Mouse (Mus musculus) heart, postnatal 14 days (tissue): ENCODE measurements around the gene Olfr170. TPM values are rescaled to one million over a fixed set of nuclear protein-coding genes. Genes with fewer than 3 reads are reported as not detected.
"Not testable (repeated sequence)": the region's sequence is repeated elsewhere in the genome, so short reads cannot be mapped to it uniquely, and the experiment has no call there.

Source experiments
- DNase-seq, 2 experiments: peaks; one replicate each; pipeline ENCODE4 v3.0.0; 2021 to 2022
- intact Hi-C: fragments of 180-260 bp; cut with DNase I; formaldehyde crosslinking; loops from one replicate; pipeline ENCODE4 v1.15.1; 2025
- long read RNA-seq, 2 experiments: library from polyadenylated mRNA; stranded (forward); transcript quantifications; one replicate each; pipeline ENCODE4 v2.0.0; 2021
- total RNA-seq, 2 experiments: library from RNA; stranded (reverse); gene quantifications; 2 replicates each; pipeline ENCODE4 v1.2.3; 2021

Olfr170 gene
- not detected for total RNA-seq
- long read RNA-seq, experiment 1, result 0 reads
- long read RNA-seq, experiment 2, result 0 reads

DNA sequence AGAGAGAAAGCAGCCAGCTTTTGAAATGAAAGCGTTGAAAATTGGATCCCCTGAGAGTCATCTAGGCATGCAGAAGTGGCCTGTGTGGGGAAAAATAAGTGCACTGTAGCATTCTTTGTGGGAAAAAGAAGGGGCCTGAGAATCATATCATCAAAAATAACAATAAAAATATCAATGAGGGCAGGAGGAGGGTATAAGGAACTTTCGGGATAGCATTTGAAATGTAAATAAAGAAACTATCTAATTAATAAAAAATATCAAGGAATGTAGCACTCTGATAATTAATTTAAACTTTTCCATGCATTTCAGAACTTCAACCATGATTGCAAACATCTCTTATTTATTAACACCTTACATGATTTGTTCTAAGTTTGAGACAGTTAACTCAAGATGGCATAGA lies at the start of gene Olfr170:
TSS of gene Olfr170 (minus strand) at position 101 of the 400 bp plus-strand sequence.
- DNase-seq, intact Hi-C loops: not testable (repeated sequence)

DNA sequence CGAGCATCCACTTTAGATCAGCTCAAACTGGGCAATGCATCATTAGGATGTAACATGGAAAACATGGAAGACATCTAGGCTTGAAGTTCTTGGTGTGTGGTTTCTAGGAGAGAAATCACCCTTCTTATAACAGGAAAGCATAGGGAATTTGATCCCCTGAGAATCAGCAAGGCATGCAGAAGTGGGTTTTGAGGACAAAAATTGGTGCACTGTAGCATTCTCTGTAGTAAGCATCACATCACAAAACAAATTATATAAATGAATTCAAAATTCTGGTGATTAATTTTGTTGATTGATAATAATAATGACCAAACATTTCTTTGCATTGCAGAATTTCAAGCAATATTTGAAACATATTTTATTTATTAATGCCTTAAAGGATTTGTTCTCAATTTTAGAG lies 18.1 kb upstream of the Olfr170 start, which contains the start of gene Olfr171:
TSS of gene Olfr171 (minus strand) at position 101 of the 400 bp plus-strand sequence.
- no peak for DNase-seq
- intact Hi-C loops, result no loop called here

DNA sequence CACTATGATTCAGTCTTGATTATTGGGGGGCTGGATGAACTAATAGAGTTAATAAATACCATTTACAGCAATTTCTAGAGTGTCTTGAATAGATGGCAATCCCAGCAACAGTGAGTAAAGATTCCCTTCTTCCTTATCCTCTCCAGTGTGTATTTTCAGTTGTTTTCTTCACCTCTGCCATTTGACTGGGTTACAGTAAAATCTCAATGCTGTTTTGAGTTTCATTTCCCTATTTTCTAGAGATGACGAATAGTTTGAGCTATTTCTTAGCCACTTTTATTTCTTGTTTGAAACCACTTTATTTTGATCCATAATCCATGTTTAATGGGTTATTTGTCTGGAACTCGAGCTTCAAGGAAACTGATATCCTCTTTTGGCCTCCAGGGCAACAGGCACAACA lies 8.5 kb downstream of the Olfr170 start:
- no peak for DNase-seq
- intact Hi-C loops, result no loop called here

DNA sequence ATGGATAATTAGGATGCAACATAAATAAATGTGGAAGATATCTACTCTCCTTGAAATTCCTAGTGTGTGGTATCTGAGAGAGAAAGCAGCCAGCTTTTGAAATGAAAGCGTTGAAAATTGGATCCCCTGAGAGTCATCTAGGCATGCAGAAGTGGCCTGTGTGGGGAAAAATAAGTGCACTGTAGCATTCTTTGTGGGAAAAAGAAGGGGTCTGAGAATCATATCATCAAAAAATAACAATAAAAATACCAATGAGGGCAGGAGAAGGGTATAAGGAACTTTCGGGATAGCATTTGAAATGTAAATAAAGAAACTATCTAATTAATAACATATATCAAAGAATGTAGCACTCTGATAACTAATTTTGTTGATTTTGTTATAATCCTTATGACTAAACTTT lies 40.0 kb downstream of the Olfr170 start, which contains the start of gene Olfr169:
TSS of gene Olfr169 (minus strand) at position 101 of the 400 bp plus-strand sequence.
- intact Hi-C loops, DNase-seq: not testable (repeated sequence)

Other genes with a start within 250 kb of the Olfr170 start
- not detected for gene Olfr165, start 188.7 kb downstream of the Olfr170 start, total RNA-seq
- gene Olfr166, start 128.2 kb downstream of the Olfr170 start, total RNA-seq, result not detected
- gene Olfr167, start 89.6 kb downstream of the Olfr170 start, total RNA-seq, result not detected
- gene Olfr168, start 76.3 kb downstream of the Olfr170 start, total RNA-seq, result not detected
- not detected for gene Olfr169, start 40.1 kb downstream of the Olfr170 start, total RNA-seq
- not detected for gene Olfr171, start 18.0 kb upstream of the Olfr170 start, total RNA-seq
- under 1 TPM in 1 of 2 experiments, not detected in 1; 0.07 TPM for gene Lamp3, start 94.5 kb upstream of the Olfr170 start, total RNA-seq
- gene B3gnt5, start 148.3 kb upstream of the Olfr170 start, total RNA-seq, result 1 to 10 TPM; 1.1 to 1.3 TPM